Mouse (Mus musculus): Measurements from ENCODE around the gene Selenop. TPM values are rescaled to one million over a fixed set of nuclear protein-coding genes. Genes with fewer than 3 reads are reported as not detected.
"Not testable (repeated sequence)": the region's sequence is repeated elsewhere in the genome, so short reads cannot be mapped to it uniquely, and the experiment has no call there.

Gene Selenop
- polyA plus RNA-seq (2015; fragmentation: Nextera tagmentation; extraction: Ambion mirVana): 2,235 and 2,243 TPM in 2 replicates

DNA sequence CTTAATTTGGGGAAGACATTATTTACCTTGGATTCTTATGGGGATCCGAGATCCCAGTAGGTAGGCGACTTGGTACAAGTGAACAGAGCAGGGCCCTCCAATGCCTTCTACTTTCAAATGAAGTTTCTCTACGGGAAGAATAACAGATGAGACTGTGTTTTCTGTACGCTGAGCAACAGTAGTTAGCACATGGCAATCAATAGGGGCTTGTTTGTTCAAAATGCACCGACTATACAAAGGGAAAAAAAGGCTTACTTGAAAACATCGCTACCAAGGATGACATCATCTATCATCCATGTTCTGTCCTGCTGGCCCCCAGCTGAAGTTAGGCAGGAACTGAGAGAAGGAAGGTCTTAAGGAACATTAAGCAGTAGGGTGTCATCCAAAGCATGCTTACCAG is at the start of gene Selenop:
Gene Selenop (plus strand): TSS at position 301 of the 400 bp plus-strand sequence.
- Histone ChIP-seq H3K4me2 (replicated peaks; ENCODE audit: low read depth) (no peak within 1 kb of the TSS), H3K9me3 (ENCODE audit: control insufficient read depth) (no peaks in the 10 kb centered on the region), H3K27ac (ENCODE audit: low read depth, low read length) (no peak within 1 kb of the TSS), H3K9ac (ENCODE audit: low read depth, low read length) (no peak within 1 kb of the TSS), H3K27me3 (replicated peaks; ENCODE audit: control insufficient read depth, insufficient read depth, low read length) (no peaks in the 10 kb centered on the region), H3K4me1 (replicated peaks; ENCODE audit: control insufficient read depth, insufficient read depth, low read length) (0 out of 2 replicates have a peak, but pooled peaks cover 5% of the 10 kb centered on the region), H3K4me3 (ENCODE audit: low read depth, low read length) (no peak within 1 kb of the TSS), H3K36me3 (ENCODE audit: control insufficient read depth, insufficient read depth) (no peaks in the 10 kb centered on the region)
- 86% methylated on average over 6 of the region's 6 CpGs for WGBS
- no peak for TF ChIP-seq CTCF (IDR thresholded peaks at IDR 0.05; ENCODE audit: low read depth)
- no peak for ATAC-seq

DNA sequence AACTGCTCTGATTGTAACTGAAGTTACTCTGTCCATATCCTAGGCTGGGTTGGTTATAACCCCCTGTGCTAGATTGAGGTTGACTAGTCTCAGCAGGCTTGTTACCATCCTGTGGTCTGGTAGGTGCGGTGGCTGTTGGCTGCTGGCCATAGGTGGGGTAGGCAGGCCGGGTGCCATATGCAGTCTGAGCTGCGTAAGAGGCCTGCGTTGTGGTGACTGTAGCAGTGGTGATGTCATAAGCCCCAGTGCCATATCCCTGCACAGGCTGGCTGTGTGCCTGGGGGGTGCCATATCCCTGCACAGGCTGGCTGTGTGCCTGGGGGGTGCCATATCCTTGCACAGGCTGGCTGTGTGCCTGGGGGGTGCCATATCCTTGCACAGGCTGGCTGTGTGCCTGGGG is 49.7 kb upstream of the Selenop start:
- H3K27ac ChIP-seq (ENCODE audit: low read depth, low read length); H3K4me2 ChIP-seq (replicated peaks; ENCODE audit: low read depth); H3K36me3 ChIP-seq (ENCODE audit: control insufficient read depth, insufficient read depth); H3K4me3 ChIP-seq (ENCODE audit: low read depth, low read length); H3K27me3 ChIP-seq (replicated peaks; ENCODE audit: control insufficient read depth, insufficient read depth, low read length); H3K4me1 ChIP-seq (replicated peaks; ENCODE audit: control insufficient read depth, insufficient read depth, low read length); H3K9ac ChIP-seq (ENCODE audit: low read depth, low read length); ATAC-seq; H3K9me3 ChIP-seq (ENCODE audit: control insufficient read depth): not testable (repeated sequence)
- 90% methylated on average over 4 of the region's 4 CpGs for WGBS

DNA sequence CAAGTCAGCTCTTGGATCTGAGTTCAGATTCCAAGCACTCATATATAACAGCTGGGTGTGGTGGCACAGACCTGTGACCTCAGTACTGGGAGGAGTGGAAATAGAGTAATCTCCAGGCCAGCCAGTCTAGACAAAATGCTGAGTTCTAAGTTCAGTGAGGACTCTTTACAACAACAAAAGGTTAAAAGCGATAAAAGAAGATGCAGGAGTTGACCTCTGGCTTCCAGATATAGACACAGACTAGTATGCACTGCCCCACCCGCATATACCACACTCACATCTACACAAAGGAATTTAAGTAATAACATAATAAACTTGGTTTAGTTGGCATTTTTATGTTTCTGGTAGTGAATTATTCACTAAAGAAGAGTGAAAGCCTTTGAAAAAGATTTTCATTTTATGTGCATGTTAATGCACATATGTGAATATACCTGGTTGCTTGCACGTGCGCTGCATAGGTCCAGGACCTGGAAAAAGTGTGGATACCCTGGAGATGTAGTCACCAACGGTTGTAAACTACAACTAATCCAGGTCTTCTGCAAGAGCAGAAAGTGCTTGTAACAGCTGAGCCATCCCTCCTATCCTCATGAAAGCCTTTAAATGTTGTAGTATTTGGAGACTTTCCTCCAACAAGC is 45.4 kb upstream of the Selenop start:
- no peak overlapping the region for H3K9ac ChIP-seq (ENCODE audit: low read depth, low read length)
- no peaks in the 10 kb centered on the region for H3K9me3 ChIP-seq (ENCODE audit: control insufficient read depth)
- ATAC-seq: peak; percentile 92
- no peaks in the 10 kb centered on the region for H3K27me3 ChIP-seq (replicated peaks; ENCODE audit: control insufficient read depth, insufficient read depth, low read length)
- 57% methylated on average over 5 of the region's 5 CpGs for WGBS
- H3K4me1 ChIP-seq (replicated peaks; ENCODE audit: control insufficient read depth, insufficient read depth, low read length): peaks cover 11% of the 10 kb centered on the region; the same call in 1 of the 2 replicates
- no peak for TF ChIP-seq CTCF (IDR thresholded peaks at IDR 0.05; ENCODE audit: low read depth)
- no peaks in the 10 kb centered on the region for H3K36me3 ChIP-seq (ENCODE audit: control insufficient read depth, insufficient read depth)
- peak overlapping the region; percentile 16; the same call in 1 of the 2 replicates for H3K27ac ChIP-seq (ENCODE audit: low read depth, low read length)
- no peak overlapping the region for H3K4me2 ChIP-seq (replicated peaks; ENCODE audit: low read depth)
- no peak overlapping the region for H3K4me3 ChIP-seq (ENCODE audit: low read depth, low read length)

DNA sequence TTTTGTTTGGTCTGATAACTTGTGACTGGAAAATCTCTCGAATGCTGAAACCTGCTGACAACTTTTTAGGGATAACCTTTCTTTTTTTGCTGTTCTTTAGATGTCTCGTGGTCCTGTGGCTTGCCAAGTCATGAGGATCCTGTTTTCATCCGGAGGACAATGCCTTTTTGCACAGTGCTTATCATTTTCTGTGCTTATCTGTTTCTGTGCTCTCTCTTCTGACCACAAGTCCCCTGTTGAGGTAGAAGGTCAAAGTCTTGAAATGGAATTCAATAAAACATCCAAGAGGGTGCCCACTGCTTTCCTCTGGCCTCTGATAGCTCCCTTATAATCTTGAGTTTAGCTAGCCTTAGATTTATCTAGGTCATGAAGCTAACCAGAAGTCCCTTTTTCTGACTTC is 41.8 kb upstream of the Selenop start:
- Histone ChIP-seq H3K4me3 (ENCODE audit: low read depth, low read length) (no peak overlapping the region), H3K9ac (ENCODE audit: low read depth, low read length) (no peak overlapping the region), H3K27me3 (replicated peaks; ENCODE audit: control insufficient read depth, insufficient read depth, low read length) (no peaks in the 10 kb centered on the region), H3K4me2 (replicated peaks; ENCODE audit: low read depth) (no peak overlapping the region), H3K4me1 (replicated peaks; ENCODE audit: control insufficient read depth, insufficient read depth, low read length) (peaks cover 19% of the 10 kb centered on the region; the same call in 1 of the 2 replicates), H3K27ac (ENCODE audit: low read depth, low read length) (peak overlapping the region; percentile 88; the same call in 1 of the 2 replicates), H3K9me3 (ENCODE audit: control insufficient read depth) (no peaks in the 10 kb centered on the region), H3K36me3 (ENCODE audit: control insufficient read depth, insufficient read depth) (no peaks in the 10 kb centered on the region)
- 42% methylated on average over 3 of the region's 3 CpGs for WGBS
- no peak for TF ChIP-seq CTCF (IDR thresholded peaks at IDR 0.05; ENCODE audit: low read depth)
- ATAC-seq: no peak

DNA sequence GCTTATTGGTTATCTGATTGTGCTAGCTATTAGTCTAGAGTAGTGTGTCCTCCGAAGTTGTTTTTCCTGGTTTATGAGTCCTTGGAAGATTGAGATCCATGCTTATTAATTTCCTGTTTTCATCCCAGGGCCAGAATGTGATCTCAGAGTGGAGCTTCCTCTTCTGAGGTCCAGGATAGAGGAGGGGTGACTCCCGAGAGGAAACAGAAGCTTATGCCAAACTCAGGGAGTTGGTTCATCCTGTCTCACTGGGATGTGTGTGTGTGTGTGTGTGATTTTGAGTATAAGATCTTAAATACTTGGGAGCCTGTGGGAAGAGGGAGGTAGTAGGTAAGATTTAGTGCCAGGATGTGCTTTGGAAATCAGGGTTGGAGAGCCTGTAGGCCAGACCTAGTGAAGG is 40.2 kb upstream of the Selenop start:
- H3K27ac ChIP-seq (ENCODE audit: low read depth, low read length): peak overlapping the region; percentile 88
- WGBS: 23% methylated on average over 2 of the region's 2 CpGs

DNA sequence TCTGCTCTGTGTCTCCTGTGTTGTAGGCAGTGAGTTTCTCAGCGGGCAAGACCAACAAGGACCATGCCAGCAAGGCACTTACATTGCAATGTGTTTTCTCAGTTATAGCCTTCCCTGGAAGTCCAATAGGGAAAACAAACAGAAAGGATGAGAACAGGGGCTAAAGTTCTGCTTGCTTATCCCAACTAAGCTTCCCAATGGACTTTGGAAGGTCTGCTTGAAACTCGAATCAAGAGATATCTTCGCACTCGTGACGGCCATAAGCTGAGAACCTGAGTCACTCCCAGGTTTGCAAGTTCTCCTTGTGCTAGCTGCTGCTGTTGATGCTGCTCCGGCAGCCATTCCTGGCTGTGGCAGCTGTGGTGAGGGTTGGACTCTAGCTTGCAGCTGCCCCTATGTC is 39.4 kb upstream of the Selenop start:
- Histone ChIP-seq H3K9ac (ENCODE audit: low read depth, low read length) (no peak overlapping the region), H3K4me1 (replicated peaks; ENCODE audit: control insufficient read depth, insufficient read depth, low read length) (peaks cover 27% of the 10 kb centered on the region), H3K4me2 (replicated peaks; ENCODE audit: low read depth) (no peak overlapping the region), H3K27ac (ENCODE audit: low read depth, low read length) (peak overlapping the region; percentile 88), H3K4me3 (ENCODE audit: low read depth, low read length) (no peak overlapping the region), H3K9me3 (ENCODE audit: control insufficient read depth) (no peaks in the 10 kb centered on the region), H3K36me3 (ENCODE audit: control insufficient read depth, insufficient read depth) (no peaks in the 10 kb centered on the region), H3K27me3 (replicated peaks; ENCODE audit: control insufficient read depth, insufficient read depth, low read length) (no peaks in the 10 kb centered on the region)
- peak; percentile 90 for ATAC-seq
- TF ChIP-seq CTCF (IDR thresholded peaks at IDR 0.05; ENCODE audit: low read depth): no peak
- WGBS: 43% methylated on average over 6 of the region's 6 CpGs

More for the DNA sequence above, 40.2 kb upstream of the Selenop start:
- no peak overlapping the region for H3K9ac ChIP-seq (ENCODE audit: low read depth, low read length)
- no peak overlapping the region for H3K4me2 ChIP-seq (replicated peaks; ENCODE audit: low read depth)
- ATAC-seq: no peak
- TF ChIP-seq CTCF (IDR thresholded peaks at IDR 0.05; ENCODE audit: low read depth): no peak
- no peak overlapping the region for H3K4me3 ChIP-seq (ENCODE audit: low read depth, low read length)
- H3K4me1 ChIP-seq (replicated peaks; ENCODE audit: control insufficient read depth, insufficient read depth, low read length): peaks cover 22% of the 10 kb centered on the region
- H3K27me3 ChIP-seq (replicated peaks; ENCODE audit: control insufficient read depth, insufficient read depth, low read length): no peaks in the 10 kb centered on the region
- H3K36me3 ChIP-seq (ENCODE audit: control insufficient read depth, insufficient read depth): no peaks in the 10 kb centered on the region
- no peaks in the 10 kb centered on the region for H3K9me3 ChIP-seq (ENCODE audit: control insufficient read depth)
